Comparison of ENCODE assay signal across 8 mouse cellular contexts in genomic region chr6:120187587-120188176, GRCm38 (mm10).
A peak's percentile ranks its signal among the peaks of the same experiment; 100 is the strongest.
DNase-seq lines count a peak whose midpoint lies in the region; ATAC-seq and TF ChIP-seq lines count a peak whose summit lies in the region.

No protein-coding gene starts in this region.

- no peak overlapping the region for H3K27ac ChIP-seq in heart, embryonic 13.5 days (replicated peaks)
- no peak overlapping the region for H3K27ac ChIP-seq in limb, embryonic 14.5 days (replicated peaks; ENCODE audit: low read depth, low read length)

- H3K36me3 ChIP-seq in heart, embryonic 13.5 days = no peaks in the 10 kb centered on the region
- no peaks in the 10 kb centered on the region for H3K36me3 ChIP-seq in limb, embryonic 14.5 days (ENCODE audit: control insufficient read depth, insufficient read depth, low read length)

- peak overlapping the region; percentile 67 for H3K9ac ChIP-seq in heart, embryonic 13.5 days
- 0 out of 2 replicates have a peak overlapping the region, but pooled peaks have one; percentile 36 for H3K9ac ChIP-seq in limb, embryonic 14.5 days (ENCODE audit: low read depth, low read length, severe bottlenecking)

- H3K27me3 ChIP-seq in heart, embryonic 13.5 days (replicated peaks) = no peaks in the 10 kb centered on the region
- H3K27me3 ChIP-seq in limb, embryonic 14.5 days (ENCODE audit: control insufficient read depth, insufficient read depth, low read length) = no peaks in the 10 kb centered on the region

- DNase-seq in heart, adult 18-20 months = peak; percentile 42 to 57
- no peak for DNase-seq in heart, postnatal 25 days (ENCODE audit: low spot score)
- no peak for DNase-seq in limb, embryonic 14.5 days (ENCODE audit: low spot score)
- DNase-seq in thymus, postnatal 4 days = peak; percentile 84
- DNase-seq in layer of hippocampus, adult 18-20 months (ENCODE audit: low spot score in 2 of 2) = no peak

- H3K9me3 ChIP-seq in heart, embryonic 13.5 days = no peaks in the 10 kb centered on the region
- H3K9me3 ChIP-seq in limb, embryonic 14.5 days (ENCODE audit: control insufficient read depth, low read length) = no peaks in the 10 kb centered on the region

- peak; percentile 71 for ATAC-seq in activated CD4-positive, CD25-positive, alpha-beta regulatory T cell, adult 4 months
- ATAC-seq in heart, embryonic 13.5 days (ENCODE audit: extremely low read depth, insufficient number of reproducible peaks, low FRiP score, low TSS enrichment) = no peak
- no peak for ATAC-seq in limb, embryonic 14.5 days (ENCODE audit: low FRiP score, low read depth)
- ATAC-seq in monocyte, adult 5-6 weeks (replicated peaks; ENCODE audit: insufficient number of reproducible peaks, low FRiP score, low TSS enrichment, poor library complexity, severe bottlenecking) = peak; percentile 83

- peak overlapping the region; percentile 24 for H3K4me3 ChIP-seq in heart, embryonic 13.5 days
- H3K4me3 ChIP-seq in limb, embryonic 14.5 days (replicated peaks; ENCODE audit: low read length) = peak overlapping the region; percentile 22

- WGBS in heart, embryonic 13.5 days = 33% methylated on average over 18 of the region's 18 CpGs
- 9% methylated on average over 18 of the region's 18 CpGs for WGBS in limb, embryonic 14.5 days

- H3K4me2 ChIP-seq in heart, embryonic 13.5 days = peak overlapping the region; percentile 60
- H3K4me2 ChIP-seq in limb, embryonic 14.5 days (replicated peaks; ENCODE audit: low read depth, low read length, severe bottlenecking) = peak overlapping the region; percentile 41

- no peak for TF ChIP-seq POLR2A in limb, embryonic 14.5 days (IDR thresholded peaks at IDR 0.05; ENCODE audit: borderline replicate concordance, extremely low read depth, insufficient read depth, insufficient read length)

- intact Hi-C loops in heart, postnatal 25 days (cut with DNase I) = loop anchor here (2.0 kb wide), 1 partner anchor 37 kb away; no protein-coding TSS in a partner anchor

- peaks cover 68% of the 10 kb centered on the region for H3K4me1 ChIP-seq in heart, embryonic 13.5 days
- H3K4me1 ChIP-seq in limb, embryonic 14.5 days (ENCODE audit: control insufficient read depth, insufficient read depth, low read length) = peaks cover 13% of the 10 kb centered on the region

Comparison
In these comparisons a context has a peak if more than half of its experiments do, and no peak if none do; other contexts are left out.
1. DNase-seq: peak in heart, adult 18-20 months (2 of 2) and thymus, postnatal 4 days (single experiment); none in heart, postnatal 25 days (single experiment), limb, embryonic 14.5 days (single experiment) and layer of hippocampus, adult 18-20 months (0 of 2).
2. ATAC-seq: peak in activated CD4-positive, CD25-positive, alpha-beta regulatory T cell, adult 4 months (single experiment) and monocyte, adult 5-6 weeks (single experiment); none in heart, embryonic 13.5 days (single experiment) and limb, embryonic 14.5 days (single experiment).